Mouse (Mus musculus) right cerebral cortex, adult 2 months (tissue): Measurements from ENCODE around the gene Actrt3.

Experiments
- DNase-seq, 2 experiments: peaks; one replicate each; pipeline ENCODE4 v3.0.0; 2021 to 2022; ENCODE audit warnings: low spot score in 2 of 2

The Actrt3 gene

GRCm38 (mm10) chr3:30599711-30600545 is at the start of gene Actrt3:
Actrt3 (minus strand) TSS chr3:30599939.
- DNase-seq = peak; percentile 59 to 62

GRCm38 (mm10) chr3:30648466-30648865 is 48.7 kb upstream of the Actrt3 start:
- DNase-seq = no peak

GRCm38 (mm10) chr3:30647440-30648090 is 47.8 kb upstream of the Actrt3 start, which contains the start of gene Lrrc34:
Lrrc34 (minus strand) TSS chr3:30647869.
- DNase-seq = no peak

GRCm38 (mm10) chr3:30646761-30647160 is 47.0 kb upstream of the Actrt3 start:
- no peak for DNase-seq

- no peak for DNase-seq
These were observed 44.5 kb upstream of the Actrt3 start, which contains the start of gene Lrriq4 for GRCm38 (mm10) chr3:30644207-30644606. Lrriq4 (plus strand) TSS chr3:30644507.

- no peak for DNase-seq
These were observed 35.9 kb upstream of the Actrt3 start for GRCm38 (mm10) chr3:30635629-30636028.

- DNase-seq = no peak
These were observed 33.9 kb upstream of the Actrt3 start for GRCm38 (mm10) chr3:30633681-30634080.

- no peak for DNase-seq
These were observed 20.4 kb upstream of the Actrt3 start for GRCm38 (mm10) chr3:30620132-30620531.

- no peak for DNase-seq
These were observed 11.2 kb upstream of the Actrt3 start for GRCm38 (mm10) chr3:30610930-30611329.

- no peak for DNase-seq
These were observed 9.3 kb upstream of the Actrt3 start for GRCm38 (mm10) chr3:30608999-30609398.

GRCm38 (mm10) chr3:30603256-30603655 is 3.5 kb upstream of the Actrt3 start:
- no peak for DNase-seq

GRCm38 (mm10) chr3:30602740-30603098 is 3.0 kb upstream of the Actrt3 start:
- no peak for DNase-seq

- DNase-seq = peak; percentile 96 to 100
These were observed 2.5 kb upstream of the Actrt3 start, which contains the start of gene Mynn for GRCm38 (mm10) chr3:30602065-30602739. Mynn (plus strand) TSS chr3:30602065.

GRCm38 (mm10) chr3:30601610-30602064 is 1.9 kb upstream of the Actrt3 start:
- DNase-seq = no peak

GRCm38 (mm10) chr3:30601175-30601574 is 1.4 kb upstream of the Actrt3 start:
- DNase-seq = peak; percentile 93 to 94

- peak; percentile 51 to 54 for DNase-seq
These were observed 978 bp upstream of the Actrt3 start for GRCm38 (mm10) chr3:30600717-30601116.

- DNase-seq = no peak
These were observed 2.5 kb downstream of the Actrt3 start for GRCm38 (mm10) chr3:30597271-30597670.

- DNase-seq = peak; percentile 27 to 44
These were observed 4.5 kb downstream of the Actrt3 start for GRCm38 (mm10) chr3:30595111-30595832.

GRCm38 (mm10) chr3:30593719-30594485 is 5.8 kb downstream of the Actrt3 start:
- no peak for DNase-seq

GRCm38 (mm10) chr3:30592418-30592853 is 7.3 kb downstream of the Actrt3 start:
- peak in 1 of 2 experiments; percentile 22 for DNase-seq

- DNase-seq = no peak
These were observed 10.9 kb downstream of the Actrt3 start for GRCm38 (mm10) chr3:30588865-30589264.
